Mouse (Mus musculus): ENCODE results near the gene Mecom. TPM values are rescaled to one million over a fixed set of nuclear protein-coding genes. Genes with fewer than 3 reads are reported as not detected.

Gene Mecom
- polyA plus RNA-seq, 1 experiment: 74.4 TPM

- TF ChIP-seq CTCF (IDR thresholded peaks at IDR 0.05; ENCODE audit: borderline replicate concordance, insufficient read depth, low read length) (no peak), POLR2A (IDR thresholded peaks at IDR 0.05; ENCODE audit: low read depth, low read length) (no peak)
- Histone ChIP-seq H3K4me1 (ENCODE audit: control insufficient read depth, insufficient read depth, low read length) (no peaks in the 10 kb centered on the region), H3K27ac (ENCODE audit: insufficient read depth, low read length) (no peak overlapping the region), H3K4me3 (ENCODE audit: insufficient read depth, low read length) (no peak overlapping the region)
Measured at GRCm38 (mm10) chr3:30071271-30071670, 476.5 kb downstream of the Mecom start.

- Histone ChIP-seq H3K27ac (ENCODE audit: insufficient read depth, low read length) (no peak overlapping the region), H3K4me3 (ENCODE audit: insufficient read depth, low read length) (no peak overlapping the region), H3K4me1 (ENCODE audit: control insufficient read depth, insufficient read depth, low read length) (no peaks in the 10 kb centered on the region)
- no peak for TF ChIP-seq CTCF (IDR thresholded peaks at IDR 0.05; ENCODE audit: borderline replicate concordance, insufficient read depth, low read length)
- TF ChIP-seq POLR2A (IDR thresholded peaks at IDR 0.05; ENCODE audit: low read depth, low read length): no peak
Measured at GRCm38 (mm10) chr3:30066519-30066918, 481.3 kb downstream of the Mecom start.

- TF ChIP-seq CTCF (IDR thresholded peaks at IDR 0.05; ENCODE audit: borderline replicate concordance, insufficient read depth, low read length): no peak
- TF ChIP-seq POLR2A (IDR thresholded peaks at IDR 0.05; ENCODE audit: low read depth, low read length): no peak
- Histone ChIP-seq H3K4me3 (ENCODE audit: insufficient read depth, low read length) (no peak overlapping the region), H3K27ac (ENCODE audit: insufficient read depth, low read length) (no peak overlapping the region), H3K4me1 (ENCODE audit: control insufficient read depth, insufficient read depth, low read length) (peaks cover 3% of the 10 kb centered on the region; the same call in 1 of the 2 replicates)
Measured at GRCm38 (mm10) chr3:30060058-30060457, 487.8 kb downstream of the Mecom start.

GRCm38 (mm10) chr3:30059615-30060014 lies 488.2 kb downstream of the Mecom start:
- TF ChIP-seq POLR2A (IDR thresholded peaks at IDR 0.05; ENCODE audit: low read depth, low read length) (no peak), CTCF (IDR thresholded peaks at IDR 0.05; ENCODE audit: borderline replicate concordance, insufficient read depth, low read length) (no peak)
- Histone ChIP-seq H3K4me3 (ENCODE audit: insufficient read depth, low read length) (no peak overlapping the region), H3K4me1 (ENCODE audit: control insufficient read depth, insufficient read depth, low read length) (peaks cover 3% of the 10 kb centered on the region; the same call in 1 of the 2 replicates), H3K27ac (ENCODE audit: insufficient read depth, low read length) (no peak overlapping the region)

GRCm38 (mm10) chr3:30051287-30051686 lies 496.5 kb downstream of the Mecom start:
- no peak overlapping the region for H3K4me3 ChIP-seq (ENCODE audit: insufficient read depth, low read length)
- H3K27ac ChIP-seq (ENCODE audit: insufficient read depth, low read length): no peak overlapping the region
- H3K4me1 ChIP-seq (ENCODE audit: control insufficient read depth, insufficient read depth, low read length): no peaks in the 10 kb centered on the region
- TF ChIP-seq CTCF (IDR thresholded peaks at IDR 0.05; ENCODE audit: borderline replicate concordance, insufficient read depth, low read length): no peak
- TF ChIP-seq POLR2A (IDR thresholded peaks at IDR 0.05; ENCODE audit: low read depth, low read length): no peak

- TF ChIP-seq CTCF (IDR thresholded peaks at IDR 0.05; ENCODE audit: borderline replicate concordance, insufficient read depth, low read length) (no peak), POLR2A (IDR thresholded peaks at IDR 0.05; ENCODE audit: low read depth, low read length) (no peak)
- Histone ChIP-seq H3K4me3 (ENCODE audit: insufficient read depth, low read length) (no peak overlapping the region), H3K4me1 (ENCODE audit: control insufficient read depth, insufficient read depth, low read length) (no peaks in the 10 kb centered on the region), H3K27ac (ENCODE audit: insufficient read depth, low read length) (no peak overlapping the region)
Measured at GRCm38 (mm10) chr3:30050795-30051194, 497.0 kb downstream of the Mecom start.

- Histone ChIP-seq H3K4me3 (ENCODE audit: insufficient read depth, low read length) (no peak overlapping the region), H3K4me1 (ENCODE audit: control insufficient read depth, insufficient read depth, low read length) (no peaks in the 10 kb centered on the region), H3K27ac (ENCODE audit: insufficient read depth, low read length) (no peak overlapping the region)
- TF ChIP-seq CTCF (IDR thresholded peaks at IDR 0.05; ENCODE audit: borderline replicate concordance, insufficient read depth, low read length): no peak
- no peak for TF ChIP-seq POLR2A (IDR thresholded peaks at IDR 0.05; ENCODE audit: low read depth, low read length)
Measured at GRCm38 (mm10) chr3:30048792-30049191, 499.0 kb downstream of the Mecom start.

GRCm38 (mm10) chr3:30048157-30048556 lies 499.7 kb downstream of the Mecom start:
- TF ChIP-seq POLR2A (IDR thresholded peaks at IDR 0.05; ENCODE audit: low read depth, low read length) (no peak), CTCF (IDR thresholded peaks at IDR 0.05; ENCODE audit: borderline replicate concordance, insufficient read depth, low read length) (no peak)
- Histone ChIP-seq H3K4me3 (ENCODE audit: insufficient read depth, low read length) (no peak overlapping the region), H3K4me1 (ENCODE audit: control insufficient read depth, insufficient read depth, low read length) (no peaks in the 10 kb centered on the region), H3K27ac (ENCODE audit: insufficient read depth, low read length) (no peak overlapping the region)

- Histone ChIP-seq H3K27ac (ENCODE audit: insufficient read depth, low read length) (no peak overlapping the region), H3K4me1 (ENCODE audit: control insufficient read depth, insufficient read depth, low read length) (no peaks in the 10 kb centered on the region), H3K4me3 (ENCODE audit: insufficient read depth, low read length) (no peak overlapping the region)
- no peak for TF ChIP-seq POLR2A (IDR thresholded peaks at IDR 0.05; ENCODE audit: low read depth, low read length)
- no peak for TF ChIP-seq CTCF (IDR thresholded peaks at IDR 0.05; ENCODE audit: borderline replicate concordance, insufficient read depth, low read length)
Measured at GRCm38 (mm10) chr3:30043525-30043924, 504.3 kb downstream of the Mecom start.

- Histone ChIP-seq H3K4me3 (ENCODE audit: insufficient read depth, low read length) (no peak overlapping the region), H3K4me1 (ENCODE audit: control insufficient read depth, insufficient read depth, low read length) (no peaks in the 10 kb centered on the region), H3K27ac (ENCODE audit: insufficient read depth, low read length) (no peak overlapping the region)
- TF ChIP-seq POLR2A (IDR thresholded peaks at IDR 0.05; ENCODE audit: low read depth, low read length): no peak
- TF ChIP-seq CTCF (IDR thresholded peaks at IDR 0.05; ENCODE audit: borderline replicate concordance, insufficient read depth, low read length): no peak
Measured at GRCm38 (mm10) chr3:30038545-30038944, 509.3 kb downstream of the Mecom start.

GRCm38 (mm10) chr3:30019961-30020360 lies 527.8 kb downstream of the Mecom start:
- Histone ChIP-seq H3K27ac (ENCODE audit: insufficient read depth, low read length) (no peak overlapping the region), H3K4me1 (ENCODE audit: control insufficient read depth, insufficient read depth, low read length) (peaks cover 3% of the 10 kb centered on the region; the same call in 1 of the 2 replicates)
- TF ChIP-seq CTCF (IDR thresholded peaks at IDR 0.05; ENCODE audit: borderline replicate concordance, insufficient read depth, low read length) (no peak), POLR2A (IDR thresholded peaks at IDR 0.05; ENCODE audit: low read depth, low read length) (no peak)

More at GRCm38 (mm10) chr3:30019961-30020360, 527.8 kb downstream of the Mecom start:
- no peak overlapping the region for H3K4me3 ChIP-seq (ENCODE audit: insufficient read depth, low read length)
